21 mouse cellular contexts compared by ENCODE assay signal in the genomic region with DNA sequence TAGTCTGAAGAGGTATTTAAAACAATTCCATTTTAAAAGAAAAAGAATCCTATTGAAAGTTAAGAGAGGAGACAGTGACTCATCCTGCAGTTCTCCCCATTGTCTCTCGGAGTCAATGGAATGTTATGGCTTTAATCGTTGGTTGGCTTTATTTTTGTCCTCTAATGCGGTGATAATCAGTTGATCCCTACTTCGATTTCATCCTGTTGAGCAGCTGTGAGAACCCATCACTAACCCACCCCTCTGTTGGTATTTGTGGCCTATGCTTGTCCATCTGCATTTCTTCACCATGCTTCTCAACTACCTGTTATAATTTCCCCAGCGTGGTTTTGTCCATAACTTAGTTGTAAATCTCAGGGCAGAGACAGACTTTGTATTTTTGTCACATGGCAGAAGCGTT. TPM values are rescaled to one million over a fixed set of nuclear protein-coding genes. Genes with fewer than 3 reads are reported as not detected.
DNase-seq lines count a peak whose midpoint lies in the region; ATAC-seq and TF ChIP-seq lines count a peak whose summit lies in the region.
"Had no signal": no experiment of that assay in that cellular context is flagged by ENCODE, and none has a peak within 500 bp of the region (broad histone marks: within the 10 kb centered on the region; RNA-seq: fewer than 3 reads in every experiment).

No protein-coding gene starts in this region.

- H3K4me3 ChIP-seq in forebrain, embryonic 13.5 days, result no peak overlapping the region
- no peak overlapping the region for H3K4me3 ChIP-seq in forebrain, postnatal 0 days (ENCODE audit: low read depth, low read length)
- H3K4me3 ChIP-seq in C2C12 (ENCODE audit: insufficient read depth, poor library complexity, severe bottlenecking) (no peak overlapping the region), ES-E14 (ENCODE audit: insufficient read depth in 1 of 2, low read depth in 1 of 2, low read length in 2 of 2, poor library complexity in 1 of 2, severe bottlenecking in 1 of 2) (no peak overlapping the region)
- no peak overlapping the region for H3K4me3 ChIP-seq in embryonic fibroblast, embryonic 13.5 days (ENCODE audit: insufficient read depth, low read length)
- H3K4me3 ChIP-seq: midbrain, embryonic 13.5 days had no signal

- no peaks in the 10 kb centered on the region for H3K36me3 ChIP-seq in forebrain, embryonic 13.5 days (ENCODE audit: poor library complexity, severe bottlenecking)
- H3K36me3 ChIP-seq in forebrain, postnatal 0 days (ENCODE audit: insufficient read depth), result no peaks in the 10 kb centered on the region
- H3K36me3 ChIP-seq in C2C12 (ENCODE audit: control insufficient read depth, insufficient read depth) (no peaks in the 10 kb centered on the region), ES-E14 (ENCODE audit: control insufficient read depth, insufficient read depth, low read length, poor library complexity, severe bottlenecking) (no peaks in the 10 kb centered on the region)
- H3K36me3 ChIP-seq: midbrain, embryonic 13.5 days had no signal

- H3K9me3 ChIP-seq in forebrain, embryonic 13.5 days (replicated peaks), result no peaks in the 10 kb centered on the region
- H3K9me3 ChIP-seq in forebrain, postnatal 0 days (ENCODE audit: low read length), result no peaks in the 10 kb centered on the region
- no peaks in the 10 kb centered on the region for H3K9me3 ChIP-seq in ES-E14 (ENCODE audit: control insufficient read depth, insufficient read depth, low read depth, low read length)
- H3K9me3 ChIP-seq: midbrain, embryonic 13.5 days had no signal

- no peak overlapping the region for H3ac ChIP-seq in C2C12 (ENCODE audit: control insufficient read depth, insufficient read length, low read depth)

- 22% methylated on average over 6 of the region's 6 CpGs for WGBS in forebrain, embryonic 13.5 days
- WGBS in forebrain, postnatal 0 days, result 40% methylated on average over 6 of the region's 6 CpGs

- TF ChIP-seq POLR2A in embryonic fibroblast, embryonic 13.5 days (IDR thresholded peaks at IDR 0.05; ENCODE audit: low read depth, low read length), result no peak

- no peaks in the 10 kb centered on the region for H3K79me3 ChIP-seq in C2C12 (ENCODE audit: low read depth)

- H3K79me2 ChIP-seq in C2C12 (ENCODE audit: control insufficient read depth, insufficient read depth), result no peaks in the 10 kb centered on the region

- TF ChIP-seq CTCF in forebrain, postnatal 0 days (IDR thresholded peaks at IDR 0.05; ENCODE audit: low read depth), result no peak
- no peak for TF ChIP-seq CTCF in C2C12 (IDR thresholded peaks at IDR 0.05; ENCODE audit: control insufficient read depth, insufficient read depth, insufficient read length)
- TF ChIP-seq CTCF in embryonic fibroblast, embryonic 13.5 days (IDR thresholded peaks at IDR 0.05; ENCODE audit: borderline replicate concordance, insufficient read depth, low read length), result no peak

- H3K4me1 ChIP-seq in forebrain, embryonic 13.5 days, result peaks cover 49% of the 10 kb centered on the region
- H3K4me1 ChIP-seq in forebrain, postnatal 0 days (ENCODE audit: insufficient read depth), result 0 out of 2 replicates have a peak, but pooled peaks cover 4% of the 10 kb centered on the region
- peaks cover 0 to 7% of the 10 kb centered on the region in 2 experiments; a peak in 2 of 4 replicates for H3K4me1 ChIP-seq in ES-E14 (ENCODE audit: control insufficient read depth in 2 of 2, insufficient read depth in 2 of 2, low read length in 2 of 2, poor library complexity in 1 of 2)
- H3K4me1 ChIP-seq in embryonic fibroblast, embryonic 13.5 days (ENCODE audit: control insufficient read depth, insufficient read depth, low read length), result no peaks in the 10 kb centered on the region; the same call in 1 of the 2 replicates

- ATAC-seq in forebrain, embryonic 13.5 days, result no peak
- ATAC-seq in forebrain, postnatal 0 days, result no peak
- ATAC-seq: inflammation-experienced regulatory T-cells, adult 6 months; liver, postnatal 0 days; lung, postnatal 0 days had no signal

- H3K27me3 ChIP-seq in forebrain, embryonic 13.5 days, result no peaks in the 10 kb centered on the region
- no peaks in the 10 kb centered on the region for H3K27me3 ChIP-seq in forebrain, postnatal 0 days (ENCODE audit: insufficient read depth, low read length)
- H3K27me3 ChIP-seq in C2C12 (ENCODE audit: control insufficient read depth, insufficient read depth, insufficient read length), result no peaks in the 10 kb centered on the region
- H3K27me3 ChIP-seq: midbrain, embryonic 13.5 days had no signal

- no peak overlapping the region for H3K4me2 ChIP-seq in forebrain, embryonic 13.5 days
- H3K4me2 ChIP-seq in forebrain, postnatal 0 days (ENCODE audit: low read depth), result no peak overlapping the region
- H3K4me2 ChIP-seq: hindbrain, embryonic 14.5 days; midbrain, embryonic 13.5 days had no signal

- DNase-seq in forebrain, postnatal 0 days, result no peak
- peak; percentile 30 for DNase-seq in ES-E14 (ENCODE audit: low read depth, low spot score)
- no peak for DNase-seq in cerebellum, postnatal 14 days
- DNase-seq in right cerebral cortex, postnatal 4 days, result no peak
- DNase-seq: adrenal gland, adult 2 months; B cell, adult 2 months; cerebellum, adult 11 months; cerebellum, adult 9-11 months; kidney, adult 2 months; kidney, postnatal 10 days; left cerebral cortex, postnatal 4 days; liver, postnatal 0 days; right cerebral cortex, postnatal 14 days; spleen, adult 18-20 months had no signal

- H3K9ac ChIP-seq in forebrain, embryonic 13.5 days, result no peak overlapping the region
- H3K9ac ChIP-seq in forebrain, postnatal 0 days, result no peak overlapping the region
- H3K9ac ChIP-seq in ES-E14 (ENCODE audit: insufficient read depth, low read depth, low read length, poor library complexity, severe bottlenecking), result no peak overlapping the region
- H3K9ac ChIP-seq: hindbrain, embryonic 14.5 days; liver, postnatal 0 days; midbrain, embryonic 13.5 days had no signal

- in situ Hi-C loops in ES-E14 (cut with MboI; ENCODE audit: low sequenced_read_pairs in 2 of 2, unreplicated experiment in 2 of 2), result no loop called here

- H3K27ac ChIP-seq in forebrain, embryonic 13.5 days, result peak overlapping the region; percentile 48; the same call in 1 of the 2 replicates
- no peak overlapping the region for H3K27ac ChIP-seq in forebrain, postnatal 0 days (ENCODE audit: low read depth, low read length)
- H3K27ac ChIP-seq in ES-E14 (ENCODE audit: insufficient read depth, low read depth, low read length, poor library complexity, severe bottlenecking), result peak overlapping the region; percentile 28; the same call in 1 of the 2 replicates
- H3K27ac ChIP-seq in embryonic fibroblast, embryonic 13.5 days (ENCODE audit: insufficient read depth, low read length), result peak overlapping the region; percentile 18; the same call in 1 of the 2 replicates
- H3K27ac ChIP-seq: hindbrain, embryonic 14.5 days; midbrain, embryonic 13.5 days had no signal

TF ChIP-seq in C2C12, 6 proteins besides CTCF, POLR2A, EP300 and RAD21:
- TF ChIP-seq USF1 (IDR thresholded peaks at IDR 0.05; ENCODE audit: low read depth) (peak; percentile 33), MYOD1 (IDR thresholded peaks at IDR 0.05; ENCODE audit: control insufficient read depth, insufficient read length, low read depth) (peak; percentile 95), FOSL1 (IDR thresholded peaks at IDR 0.05; ENCODE audit: insufficient read depth, low read length, poor library complexity, severe bottlenecking) (no peak)

TF ChIP-seq in ES-E14, 5 proteins besides CTCF, POLR2A, EP300 and RAD21:
- TF ChIP-seq MAFK (IDR thresholded peaks at IDR 0.05; ENCODE audit: insufficient read depth, low read depth, low read length), result no peak
- 0 out of 2 replicates have a peak, but pooled peaks have one; percentile 30 for TF ChIP-seq CHD2 (IDR thresholded peaks at IDR 0.05; ENCODE audit: low read depth, low read length)
- TF ChIP-seq ZNF384 (IDR thresholded peaks at IDR 0.05; ENCODE audit: low read depth, low read length), result no peak

RNA-seq across cellular contexts. Expression of gene Lix1, which starts 5.7 kb away (rescaled TPM):
- 57.7 and 59.1 TPM in 2 replicates for polyA plus RNA-seq in forebrain, embryonic 13.5 days (2015; fragmentation: Nextera tagmentation; extraction: Ambion mirVana)
- 27.5 and 45.4 TPM in 2 replicates for total RNA-seq in forebrain, postnatal 0 days (2014; rRNA removed)
- polyA plus RNA-seq in forebrain, postnatal 0 days (2015; fragmentation: Nextera tagmentation; extraction: Ambion mirVana), result 25.1 and 33.0 TPM in 2 replicates
- 2.6 TPM for polyA plus RNA-seq in C2C12 (2012; fragmentation: generic; extraction: Trizol)
- total RNA-seq in ES-E14 (2012; rRNA removed), result 0.95 and 2.3 TPM in 2 replicates
- polyA plus RNA-seq in embryonic fibroblast, embryonic 13.5 days (2011; ENCODE audit: insufficient read length, low read depth, missing spikeins), result 0.37 and 1.7 TPM in 2 replicates

RNA-seq across cellular contexts. Expression of gene Riok2, which starts 34.0 kb away (rescaled TPM):
- polyA plus RNA-seq in forebrain, embryonic 13.5 days (2015; fragmentation: Nextera tagmentation; extraction: Ambion mirVana), result 29.3 and 32.9 TPM in 2 replicates
- total RNA-seq in forebrain, postnatal 0 days (2014; rRNA removed), result 30.6 and 31.0 TPM in 2 replicates
- polyA plus RNA-seq in forebrain, postnatal 0 days (2015; fragmentation: Nextera tagmentation; extraction: Ambion mirVana), result 14.6 and 16.2 TPM in 2 replicates
- polyA plus RNA-seq in C2C12 (2012; fragmentation: generic; extraction: Trizol), result 16.6 TPM
- 42.1 and 60.6 TPM in 2 replicates for total RNA-seq in ES-E14 (2012; rRNA removed)
- 30.4 and 32.7 TPM in 2 replicates for polyA plus RNA-seq in embryonic fibroblast, embryonic 13.5 days (2011; ENCODE audit: insufficient read length, low read depth, missing spikeins)
